Mouse (Mus musculus): Measurements from ENCODE around the gene Btbd7.

- TF ChIP-seq USF1 (IDR thresholded peaks at IDR 0.05; ENCODE audit: low read depth) = no peak
- TF ChIP-seq CEBPB (IDR thresholded peaks at IDR 0.05; ENCODE audit: low read depth) = no peak
- TF ChIP-seq CTCF (IDR thresholded peaks at IDR 0.05; ENCODE audit: control insufficient read depth, insufficient read depth, insufficient read length) = no peak
- TF ChIP-seq MAX (IDR thresholded peaks at IDR 0.05) = no peak
- TF ChIP-seq MYOD1 (IDR thresholded peaks at IDR 0.05; ENCODE audit: control insufficient read depth, insufficient read length, low read depth) = no peak
- TF ChIP-seq MYOG (IDR thresholded peaks at IDR 0.05; ENCODE audit: control insufficient read depth, extremely low read depth, insufficient read length) = no peak
Observed at GRCm38 (mm10) chr12:102744839-102745238, 133.4 kb downstream of the Btbd7 start.

Measured in C2C12 (cell line).